Mouse (Mus musculus): Measurements from ENCODE around the gene Galnt18.

GRCm38 (mm10) chr7:111616231-111616937, 163.4 kb downstream of the Galnt18 start:
- TF ChIP-seq CHD2 (IDR thresholded peaks at IDR 0.05; ENCODE audit: low read depth, low read length): no peak
- no peak for TF ChIP-seq MAFK (IDR thresholded peaks at IDR 0.05; ENCODE audit: insufficient read depth, low read depth, low read length)

Data from ES-E14 (cell line).